28 mouse cellular contexts compared by ENCODE assay signal in genomic region chr1:72635221-72635620, GRCm38 (mm10). TPM values are rescaled to one million over a fixed set of nuclear protein-coding genes. Genes with fewer than 3 reads are reported as not detected.
A peak's percentile ranks its signal among the peaks of the same experiment; 100 is the strongest.
DNase-seq lines count a peak whose midpoint lies in the region; ATAC-seq and TF ChIP-seq lines count a peak whose summit lies in the region.
"Had no signal": no experiment of that assay in that cellular context is flagged by ENCODE, and none has a peak within 500 bp of the region (broad histone marks: within the 10 kb centered on the region; RNA-seq: fewer than 3 reads in every experiment).

No protein-coding gene starts in this region.

- H3K4me2 ChIP-seq in hindbrain, postnatal 0 days (ENCODE audit: low read depth, low read length) = no peak overlapping the region
- no peak overlapping the region for H3K4me2 ChIP-seq in heart, embryonic 12.5 days
- H3K4me2 ChIP-seq: embryonic facial prominence, embryonic 12.5 days; embryonic facial prominence, embryonic 15.5 days; forebrain, embryonic 12.5 days; heart, embryonic 11.5 days; heart, embryonic 15.5 days; hindbrain, embryonic 13.5 days had no signal

- peak; percentile 6 for DNase-seq in hindbrain, embryonic 10.5 days (ENCODE audit: low spot score)
- no peak for DNase-seq in hindbrain, postnatal 0 days (ENCODE audit: low spot score)
- DNase-seq in R1 (ENCODE audit: low read depth, low spot score) = peak; percentile 10
- peak; percentile 69 for DNase-seq in embryo, embryonic 10.5 days (ENCODE audit: low spot score)
- DNase-seq in embryonic facial prominence, embryonic 10.5 days (ENCODE audit: low spot score) = peak; percentile 15
- DNase-seq in forebrain, embryonic 10.5 days (ENCODE audit: extremely low spot score, low spot score) = no peak
- no peak for DNase-seq in heart, adult 11 months
- DNase-seq: adrenal gland, adult 2 months; adrenal gland, postnatal 14 days; cerebellum, adult 11 months; cerebellum, adult 2 months; cerebellum, postnatal 10 days; cerebellum, postnatal 36 days; gastrocnemius, postnatal 10 days; gastrocnemius, postnatal 36 days; heart, postnatal 10 days; heart, postnatal 36 days; kidney, adult 18-20 months had no signal

- peaks cover 37% of the 10 kb centered on the region for H3K36me3 ChIP-seq in hindbrain, embryonic 10.5 days
- peaks cover 20% of the 10 kb centered on the region for H3K36me3 ChIP-seq in hindbrain, postnatal 0 days (ENCODE audit: insufficient read depth, low read length)
- H3K36me3 ChIP-seq in embryonic facial prominence, embryonic 10.5 days (replicated peaks) = peaks cover 39% of the 10 kb centered on the region
- H3K36me3 ChIP-seq in forebrain, embryonic 10.5 days (replicated peaks) = peaks cover 37% of the 10 kb centered on the region
- H3K36me3 ChIP-seq in heart, embryonic 12.5 days = peaks cover 37% of the 10 kb centered on the region

- ATAC-seq in hindbrain, postnatal 0 days = no peak
- ATAC-seq in heart, embryonic 12.5 days (ENCODE audit: insufficient number of reproducible peaks, low FRiP score) = no peak
- ATAC-seq: forebrain, embryonic 16.5 days; inflammation-experienced regulatory T-cells, adult 6 months; intestine, embryonic 16.5 days had no signal

- peaks cover 19% of the 10 kb centered on the region for H3K4me1 ChIP-seq in hindbrain, embryonic 10.5 days (replicated peaks)
- no peaks in the 10 kb centered on the region for H3K4me1 ChIP-seq in hindbrain, postnatal 0 days (ENCODE audit: insufficient read depth, low read length)
- peaks cover 13% of the 10 kb centered on the region for H3K4me1 ChIP-seq in embryonic facial prominence, embryonic 10.5 days
- peaks cover 8% of the 10 kb centered on the region for H3K4me1 ChIP-seq in forebrain, embryonic 10.5 days
- no peaks in the 10 kb centered on the region for H3K4me1 ChIP-seq in heart, embryonic 12.5 days (replicated peaks)
- H3K4me1 ChIP-seq: embryonic facial prominence, embryonic 12.5 days; embryonic facial prominence, embryonic 15.5 days; forebrain, embryonic 12.5 days; heart, embryonic 15.5 days; hindbrain, embryonic 13.5 days had no signal

- no peak for TF ChIP-seq CTCF in hindbrain, postnatal 0 days (IDR thresholded peaks at IDR 0.05; ENCODE audit: low read depth)

- H3K9me3 ChIP-seq in hindbrain, embryonic 10.5 days = no peaks in the 10 kb centered on the region
- H3K9me3 ChIP-seq in hindbrain, postnatal 0 days (ENCODE audit: low read length) = no peaks in the 10 kb centered on the region
- no peaks in the 10 kb centered on the region for H3K9me3 ChIP-seq in embryonic facial prominence, embryonic 10.5 days
- no peaks in the 10 kb centered on the region for H3K9me3 ChIP-seq in forebrain, embryonic 10.5 days
- no peaks in the 10 kb centered on the region for H3K9me3 ChIP-seq in heart, embryonic 12.5 days (replicated peaks)
- H3K9me3 ChIP-seq: embryonic facial prominence, embryonic 12.5 days; embryonic facial prominence, embryonic 15.5 days; forebrain, embryonic 12.5 days; heart, embryonic 15.5 days; hindbrain, embryonic 13.5 days had no signal

- WGBS in hindbrain, embryonic 10.5 days = 16% methylated on average over 5 of the region's 5 CpGs
- 17% methylated on average over 5 of the region's 5 CpGs for WGBS in hindbrain, postnatal 0 days
- WGBS in embryonic facial prominence, embryonic 10.5 days = 11% methylated on average over 5 of the region's 5 CpGs
- WGBS in forebrain, embryonic 10.5 days = 25% methylated on average over 5 of the region's 5 CpGs
- 62% methylated on average over 5 of the region's 5 CpGs for WGBS in heart, embryonic 12.5 days

- no peaks in the 10 kb centered on the region; the same call in 1 of the 2 replicates for H3K27me3 ChIP-seq in hindbrain, embryonic 10.5 days (ENCODE audit: insufficient read depth, poor library complexity, severe bottlenecking)
- H3K27me3 ChIP-seq in hindbrain, postnatal 0 days (ENCODE audit: insufficient read depth, low read length) = no peaks in the 10 kb centered on the region
- H3K27me3 ChIP-seq in embryonic facial prominence, embryonic 10.5 days (replicated peaks; ENCODE audit: low read depth, poor library complexity, severe bottlenecking) = no peaks in the 10 kb centered on the region
- no peaks in the 10 kb centered on the region for H3K27me3 ChIP-seq in forebrain, embryonic 10.5 days (ENCODE audit: poor library complexity, severe bottlenecking)
- H3K27me3 ChIP-seq in heart, embryonic 12.5 days (replicated peaks) = no peaks in the 10 kb centered on the region
- H3K27me3 ChIP-seq: embryonic facial prominence, embryonic 12.5 days; embryonic facial prominence, embryonic 15.5 days; forebrain, embryonic 12.5 days; heart, embryonic 15.5 days; hindbrain, embryonic 13.5 days had no signal

- no peak overlapping the region for H3K9ac ChIP-seq in hindbrain, postnatal 0 days (replicated peaks; ENCODE audit: low read length)
- no peak overlapping the region for H3K9ac ChIP-seq in heart, embryonic 12.5 days
- H3K9ac ChIP-seq: embryonic facial prominence, embryonic 12.5 days; embryonic facial prominence, embryonic 15.5 days; forebrain, embryonic 12.5 days; heart, embryonic 15.5 days; hindbrain, embryonic 13.5 days had no signal

- no peak overlapping the region for H3K4me3 ChIP-seq in hindbrain, embryonic 10.5 days
- H3K4me3 ChIP-seq in hindbrain, postnatal 0 days (ENCODE audit: low read length) = no peak overlapping the region
- H3K4me3 ChIP-seq in embryonic facial prominence, embryonic 10.5 days = no peak overlapping the region
- no peak overlapping the region for H3K4me3 ChIP-seq in forebrain, embryonic 10.5 days
- no peak overlapping the region for H3K4me3 ChIP-seq in heart, embryonic 12.5 days
- H3K4me3 ChIP-seq: embryonic facial prominence, embryonic 12.5 days; embryonic facial prominence, embryonic 15.5 days; forebrain, embryonic 12.5 days; heart, embryonic 15.5 days; hindbrain, embryonic 13.5 days had no signal

- H3K27ac ChIP-seq in hindbrain, embryonic 10.5 days = peak overlapping the region; percentile 35; the same call in 1 of the 2 replicates
- H3K27ac ChIP-seq in hindbrain, postnatal 0 days = no peak overlapping the region
- H3K27ac ChIP-seq in embryonic facial prominence, embryonic 10.5 days (replicated peaks) = no peak overlapping the region
- H3K27ac ChIP-seq in forebrain, embryonic 10.5 days = no peak overlapping the region
- no peak overlapping the region for H3K27ac ChIP-seq in heart, embryonic 12.5 days (ENCODE audit: poor library complexity, severe bottlenecking)
- H3K27ac ChIP-seq: embryonic facial prominence, embryonic 12.5 days; embryonic facial prominence, embryonic 15.5 days; forebrain, embryonic 12.5 days; heart, embryonic 15.5 days; hindbrain, embryonic 13.5 days had no signal

RNA-seq across cellular contexts. Expression of gene Smarcal1, which starts 52.2 kb away (rescaled TPM):
- polyA plus RNA-seq in hindbrain, embryonic 10.5 days (2016; fragmentation: Nextera tagmentation; extraction: Ambion mirVana) = 31.6 and 32.0 TPM in 2 replicates
- 42.0 and 53.6 TPM in 2 replicates for total RNA-seq in hindbrain, postnatal 0 days (2014; rRNA removed)
- 19.1 and 19.7 TPM in 2 replicates for polyA plus RNA-seq in hindbrain, postnatal 0 days (2015; fragmentation: Nextera tagmentation; extraction: Ambion mirVana)
- polyA plus RNA-seq in embryonic facial prominence, embryonic 10.5 days (2016; fragmentation: Nextera tagmentation; extraction: Ambion mirVana) = 31.4 and 33.3 TPM in 2 replicates
- polyA plus RNA-seq in forebrain, embryonic 10.5 days (2016; fragmentation: Nextera tagmentation; extraction: Ambion mirVana) = 31.7 and 32.3 TPM in 2 replicates
- 18.5 and 18.7 TPM in 2 replicates for polyA plus RNA-seq in heart, embryonic 12.5 days (2016; fragmentation: Nextera tagmentation; extraction: Ambion mirVana)

Comparison
In these comparisons a context has a peak if more than half of its experiments do, and no peak if none do; other contexts are left out.
1. DNase-seq: peak in hindbrain, embryonic 10.5 days (single experiment), R1 (single experiment), embryo, embryonic 10.5 days (single experiment) and embryonic facial prominence, embryonic 10.5 days (single experiment); none in hindbrain, postnatal 0 days (single experiment), forebrain, embryonic 10.5 days (single experiment) and heart, adult 11 months (single experiment).